Mouse (Mus musculus) olfactory bulb, adult 2 months (tissue): ENCODE measurements around the gene Naa50. TPM values are rescaled to one million over a fixed set of nuclear protein-coding genes. Genes with fewer than 3 reads are reported as not detected.

Experiments used
- H3K27ac ChIP-seq: fragments of 200-500 bp; 2 replicates; pipeline ENCODE4 v1.5.1; 2012; ENCODE audit warnings: low read depth, low read length; ENCODE audit not compliant: insufficient read depth
- H3K4me1 ChIP-seq: fragments of 200-500 bp; 2 replicates; pipeline ENCODE4 v1.6.1; 2012; ENCODE audit warnings: low read length; ENCODE audit not compliant: control insufficient read depth, insufficient read depth
- H3K4me3 ChIP-seq: fragments of 200-500 bp; 2 replicates; pipeline ENCODE4 v1.5.1; 2012; ENCODE audit warnings: mild to moderate bottlenecking, low read depth, low read length, moderate library complexity; ENCODE audit not compliant: insufficient read depth
- CTCF ChIP-seq: fragments of 200-500 bp; IDR thresholded peaks from 2 replicates; pipeline ENCODE4 v1.5.1; 2012; ENCODE audit warnings: low read depth, mild to moderate bottlenecking, low read length, moderate library complexity; ENCODE audit not compliant: insufficient read depth
- POLR2A ChIP-seq: fragments of 200-500 bp; IDR thresholded peaks from 2 replicates; pipeline ENCODE4 v1.6.1; 2012; ENCODE audit warnings: mild to moderate bottlenecking, low read depth, low read length, moderate library complexity; ENCODE audit not compliant: insufficient read depth
- WGBS: fragments of 180-500 bp; shearing (Covaris S2); methylation state at CpG from one replicate; pipeline ENCODE4 v1.1.7; 2018; 5-methylcytosine and 5-hydroxymethylcytosine counted together
- polyA plus RNA-seq: library from polyadenylated mRNA; stranded (reverse); fragments of >200 nt; gene quantifications from 2 replicates; pipeline ENCODE4 v1.2.4, GENCODE M21; 2012; ENCODE audit warnings: low replicate concordance; ENCODE audit not compliant: missing spikeins, insufficient read depth, insufficient read length

The Naa50 gene
- polyA plus RNA-seq, 1 experiment, result not detected

DNA sequence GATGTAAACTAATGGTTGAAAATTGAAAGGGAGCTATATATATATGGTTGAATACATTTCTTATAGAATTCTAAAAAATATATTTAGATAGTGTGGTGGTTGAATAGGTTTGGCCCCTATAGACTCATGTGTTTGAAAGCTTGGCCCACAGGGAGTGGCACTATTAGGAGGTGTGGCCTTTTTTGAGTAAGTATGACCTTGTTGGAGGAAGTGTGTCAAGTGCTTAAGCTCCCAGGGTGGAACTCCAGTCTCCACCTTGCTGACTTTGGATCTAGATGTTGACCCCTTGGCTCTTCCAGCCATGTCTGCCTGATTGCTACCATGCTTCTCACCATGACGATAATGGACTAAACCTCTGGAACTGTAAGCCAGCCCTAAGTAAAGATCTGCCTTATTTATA lies 43.0 kb downstream of the Naa50 start:
- 90% methylated on average over 1 of the region's 1 CpGs for WGBS
- Histone ChIP-seq H3K4me3 (no peak overlapping the region), H3K4me1 (no peaks in the 10 kb centered on the region), H3K27ac (no peak overlapping the region)
- TF ChIP-seq POLR2A (no peak), CTCF (no peak)

DNA sequence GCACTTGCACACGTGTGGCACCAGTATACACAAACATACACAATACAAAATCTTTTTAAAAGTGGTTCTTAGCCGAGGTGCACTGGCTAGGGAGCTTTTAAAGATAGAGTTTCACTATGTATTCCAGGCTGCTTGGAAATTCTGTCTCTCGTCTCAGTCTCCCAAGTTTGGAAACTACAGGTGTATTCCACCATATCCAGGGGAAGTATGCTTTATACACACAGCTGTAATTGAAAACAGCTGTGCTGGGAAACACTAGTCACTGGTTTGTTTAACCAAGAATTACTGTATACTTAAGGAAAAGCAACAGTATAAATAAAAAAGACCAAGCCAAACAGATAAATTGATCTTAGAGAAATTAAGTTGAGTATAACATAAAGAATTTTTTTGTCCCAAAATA lies 45.1 kb downstream of the Naa50 start:
- no peak overlapping the region for H3K27ac ChIP-seq
- no peak overlapping the region for H3K4me3 ChIP-seq
- WGBS, result 69% methylated on average over 3 of the region's 3 CpGs
- no peaks in the 10 kb centered on the region for H3K4me1 ChIP-seq
- no peak for TF ChIP-seq POLR2A
- TF ChIP-seq CTCF, result no peak

DNA sequence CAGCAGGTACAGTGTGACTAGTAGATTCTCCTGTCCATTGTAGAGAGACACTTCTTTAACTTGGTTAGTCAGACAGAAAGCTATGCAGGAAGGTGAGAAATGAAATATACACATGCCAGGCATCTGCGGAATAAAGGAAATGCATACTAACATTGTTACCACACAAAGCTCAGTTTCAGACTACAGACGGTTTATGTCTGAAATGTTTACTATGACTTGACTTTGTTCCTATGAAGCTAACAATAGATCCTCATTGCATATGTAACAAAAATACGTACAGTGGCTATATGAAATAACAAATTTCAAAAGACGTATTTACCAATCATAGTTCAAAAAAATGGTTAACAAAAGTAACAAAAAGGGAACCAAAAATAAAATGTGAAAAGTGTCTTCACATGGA lies 47.5 kb downstream of the Naa50 start:
- Histone ChIP-seq H3K4me3 (no peak overlapping the region), H3K4me1 (no peaks in the 10 kb centered on the region), H3K27ac (no peak overlapping the region)
- no peak for TF ChIP-seq CTCF
- 91% methylated on average over 4 of the region's 4 CpGs for WGBS

DNA sequence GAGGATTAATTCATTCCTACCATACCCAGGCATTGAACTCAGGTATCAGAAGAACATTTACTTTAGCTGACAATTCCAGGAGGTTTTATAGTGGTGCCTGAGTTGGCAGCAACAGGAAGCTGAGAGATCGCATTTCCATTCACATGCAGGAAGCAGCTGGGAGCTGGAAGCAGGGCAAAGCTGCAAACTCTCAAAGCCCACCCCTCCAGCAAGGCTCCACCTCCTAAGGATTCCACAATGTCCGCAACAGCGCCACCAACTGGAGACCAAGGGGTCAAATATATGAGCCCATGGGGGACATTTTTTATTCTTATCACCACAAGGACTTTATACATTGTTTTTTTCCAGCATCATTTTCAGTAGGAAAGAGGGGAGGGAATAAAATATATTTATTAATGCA lies 49.1 kb downstream of the Naa50 start:
- 89% methylated on average over 3 of the region's 3 CpGs for WGBS

DNA sequence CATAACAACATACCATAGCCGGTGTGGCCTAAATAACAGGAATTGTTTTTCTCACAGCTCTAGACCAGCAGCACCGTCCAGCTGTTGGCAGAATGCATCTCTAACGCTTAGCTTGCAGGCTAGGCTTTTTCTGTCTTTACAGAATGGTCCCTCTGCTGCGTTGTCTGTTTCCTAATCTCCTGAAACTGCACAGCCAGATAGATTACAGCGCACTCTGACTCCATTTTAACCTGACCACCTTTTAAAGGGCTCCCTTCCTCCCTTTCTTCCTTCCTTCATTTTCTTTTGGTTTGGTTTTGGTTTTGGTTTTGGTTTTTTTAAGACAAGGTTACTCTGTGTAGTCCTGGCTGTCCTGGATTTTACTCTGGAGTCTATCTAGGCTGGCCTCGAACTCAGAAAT lies 50.4 kb downstream of the Naa50 start:
- Histone ChIP-seq H3K4me3 (no peak overlapping the region), H3K4me1 (peaks cover 2% of the 10 kb centered on the region; the same call in 1 of the 2 replicates), H3K27ac (no peak overlapping the region)
- TF ChIP-seq POLR2A (no peak), CTCF (no peak)
- 90% methylated on average over 6 of the region's 6 CpGs for WGBS

More for the DNA sequence above, 49.1 kb downstream of the Naa50 start:
- H3K27ac ChIP-seq, result no peak overlapping the region
- H3K4me3 ChIP-seq, result no peak overlapping the region
- TF ChIP-seq POLR2A, result no peak
- no peak for TF ChIP-seq CTCF
- H3K4me1 ChIP-seq, result peaks cover 2% of the 10 kb centered on the region; the same call in 1 of the 2 replicates

DNA sequence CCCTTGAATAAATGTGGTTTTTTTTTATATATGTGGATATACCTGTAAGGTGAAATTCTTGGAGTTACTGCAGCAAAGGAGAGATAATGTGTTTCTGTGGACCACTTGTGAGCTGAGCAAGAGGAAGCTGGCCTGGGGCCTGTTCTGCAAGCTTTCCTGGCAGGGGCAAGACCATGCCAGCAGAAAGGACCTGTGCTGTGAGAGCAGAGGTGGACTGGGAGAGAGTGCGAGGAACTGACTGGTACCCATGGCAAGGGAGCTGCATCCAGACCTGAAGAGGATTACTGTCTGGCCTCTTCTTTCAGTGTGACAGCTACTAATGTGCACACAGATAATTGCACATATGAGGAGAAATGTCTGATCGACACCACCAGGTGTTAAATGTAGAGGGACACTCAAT lies 51.3 kb downstream of the Naa50 start:
- TF ChIP-seq POLR2A (no peak), CTCF (no peak)
- WGBS, result 97% methylated on average over 2 of the region's 2 CpGs
- H3K27ac ChIP-seq, result no peak overlapping the region
- H3K4me1 ChIP-seq, result peaks cover 2% of the 10 kb centered on the region; the same call in 1 of the 2 replicates
- H3K4me3 ChIP-seq, result no peak overlapping the region

DNA sequence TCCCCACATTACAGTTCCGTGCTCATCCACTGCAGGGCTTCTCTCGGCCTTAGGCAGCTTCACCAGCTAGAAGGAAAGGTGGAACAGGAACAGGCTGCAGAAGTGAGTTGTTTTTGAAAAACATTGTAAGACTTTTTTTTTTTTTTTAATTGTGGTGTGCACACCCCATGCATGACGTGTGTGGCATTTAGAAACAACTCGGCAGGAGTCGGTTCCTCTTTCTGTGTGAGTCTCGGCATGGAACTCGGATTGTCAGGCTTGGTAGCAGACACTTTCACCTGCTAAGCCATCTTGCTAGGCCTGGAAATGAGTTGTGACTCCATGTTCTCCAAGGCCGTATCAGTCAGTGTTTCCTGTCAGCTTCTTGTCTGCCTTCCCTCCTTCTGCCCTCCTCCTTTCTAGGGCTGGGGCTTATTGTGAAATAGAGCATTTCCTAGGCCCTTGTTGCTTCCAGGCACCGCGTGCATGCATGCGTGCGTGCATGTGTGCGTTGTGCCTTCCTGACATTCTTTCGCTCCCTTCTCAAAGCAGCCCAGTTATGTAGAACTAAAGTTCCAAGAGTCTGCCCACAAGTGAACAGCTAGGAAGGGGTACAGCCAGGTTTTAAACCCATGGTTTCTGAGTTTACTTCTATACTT lies 59.6 kb downstream of the Naa50 start:
- Histone ChIP-seq H3K27ac (no peak overlapping the region), H3K4me3 (no peak overlapping the region), H3K4me1 (0 out of 2 replicates have a peak, but pooled peaks cover 4% of the 10 kb centered on the region)
- TF ChIP-seq CTCF, result no peak
- no peak for TF ChIP-seq POLR2A
- WGBS, result 79% methylated on average over 14 of the region's 14 CpGs

DNA sequence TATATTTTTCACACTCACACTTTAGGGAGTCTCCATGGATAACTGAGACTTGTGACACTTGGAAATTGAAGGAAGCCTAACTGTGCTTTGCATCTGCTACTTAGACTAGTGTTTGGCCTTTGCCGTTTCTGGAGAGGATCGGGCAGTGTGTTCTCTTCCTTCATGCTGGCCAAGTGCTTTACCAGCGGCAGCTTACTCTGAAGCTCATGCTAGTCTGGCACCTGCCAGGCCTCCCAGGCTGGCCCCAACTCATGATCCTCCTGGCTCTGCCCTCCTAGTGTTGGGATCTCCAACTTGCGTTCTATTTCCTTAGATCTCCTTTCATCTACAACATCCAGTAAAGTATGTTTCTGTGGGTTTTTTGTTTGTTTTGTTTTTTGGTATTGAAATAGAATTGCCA lies 60.5 kb downstream of the Naa50 start:
- Histone ChIP-seq H3K27ac (no peak overlapping the region), H3K4me3 (no peak overlapping the region), H3K4me1 (0 out of 2 replicates have a peak, but pooled peaks cover 4% of the 10 kb centered on the region)
- no peak for TF ChIP-seq POLR2A
- 88% methylated on average over 4 of the region's 4 CpGs for WGBS

DNA sequence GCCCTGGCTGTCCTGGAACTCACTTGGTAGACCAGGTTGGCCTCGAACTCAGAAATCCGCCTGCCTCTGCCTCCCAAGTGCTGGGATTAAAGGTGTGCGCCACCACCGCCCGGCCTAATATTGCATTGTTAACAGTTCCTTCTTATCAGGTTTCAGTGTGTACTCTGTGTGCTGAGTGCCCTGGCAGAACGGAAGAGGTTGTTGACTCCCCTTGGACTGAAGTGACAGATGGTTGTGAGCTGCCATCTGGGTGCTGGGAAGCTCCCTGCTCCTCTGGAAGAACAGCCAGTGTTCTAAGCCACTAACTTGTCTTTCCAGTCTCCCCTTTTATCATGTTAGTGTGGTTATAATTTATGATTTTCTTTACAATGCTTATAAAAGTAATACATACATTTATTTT lies 64.7 kb downstream of the Naa50 start:
- WGBS, result 87% methylated on average over 6 of the region's 6 CpGs
- no peak overlapping the region for H3K27ac ChIP-seq
- TF ChIP-seq POLR2A, result no peak
- TF ChIP-seq CTCF, result no peak
- H3K4me3 ChIP-seq, result no peak overlapping the region
- H3K4me1 ChIP-seq, result 0 out of 2 replicates have a peak, but pooled peaks cover under 1% of the 10 kb centered on the region

DNA sequence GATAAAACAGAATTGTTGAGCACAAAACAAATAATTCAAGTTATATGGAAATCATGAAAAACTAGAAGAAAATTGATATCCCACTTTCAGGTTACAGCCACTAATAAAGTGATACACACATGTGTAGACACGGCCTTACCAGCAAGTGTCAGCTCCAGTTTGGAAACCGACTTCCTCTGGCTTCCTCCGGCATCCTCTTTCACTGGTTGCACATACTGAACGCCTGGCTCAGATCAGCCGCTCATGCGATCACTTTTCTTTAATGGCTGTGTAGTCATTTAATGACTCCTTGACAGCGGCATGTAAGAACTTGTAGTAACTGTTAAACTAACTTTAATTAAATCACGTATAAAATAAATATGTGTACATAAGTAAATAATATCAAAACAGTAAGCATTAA lies 66.3 kb downstream of the Naa50 start:
- Histone ChIP-seq H3K4me1 (peaks cover 5% of the 10 kb centered on the region), H3K27ac (no peak overlapping the region), H3K4me3 (no peak overlapping the region)
- 83% methylated on average over 8 of the region's 8 CpGs for WGBS
- TF ChIP-seq CTCF (no peak), POLR2A (no peak)
